Mouse (Mus musculus) olfactory bulb, adult 2 months (tissue): ENCODE data around the gene Syna. TPM values are rescaled to one million over a fixed set of nuclear protein-coding genes. Genes with fewer than 3 reads are reported as not detected.

Source experiments
- H3K27ac ChIP-seq: fragments of 200-500 bp; 2 replicates; pipeline ENCODE4 v1.5.1; 2012; ENCODE audit warnings: low read depth, low read length; ENCODE audit not compliant: insufficient read depth
- H3K4me1 ChIP-seq: fragments of 200-500 bp; 2 replicates; pipeline ENCODE4 v1.6.1; 2012; ENCODE audit warnings: low read length; ENCODE audit not compliant: control insufficient read depth, insufficient read depth
- H3K4me3 ChIP-seq: fragments of 200-500 bp; 2 replicates; pipeline ENCODE4 v1.5.1; 2012; ENCODE audit warnings: mild to moderate bottlenecking, low read depth, low read length, moderate library complexity; ENCODE audit not compliant: insufficient read depth
- CTCF ChIP-seq: fragments of 200-500 bp; IDR thresholded peaks from 2 replicates; pipeline ENCODE4 v1.5.1; 2012; ENCODE audit warnings: low read depth, mild to moderate bottlenecking, low read length, moderate library complexity; ENCODE audit not compliant: insufficient read depth
- POLR2A ChIP-seq: fragments of 200-500 bp; IDR thresholded peaks from 2 replicates; pipeline ENCODE4 v1.6.1; 2012; ENCODE audit warnings: mild to moderate bottlenecking, low read depth, low read length, moderate library complexity; ENCODE audit not compliant: insufficient read depth
- WGBS: fragments of 180-500 bp; shearing (Covaris S2); methylation state at CpG from one replicate; pipeline ENCODE4 v1.1.7; 2018; 5-methylcytosine and 5-hydroxymethylcytosine counted together
- polyA plus RNA-seq: library from polyadenylated mRNA; stranded (reverse); fragments of >200 nt; gene quantifications from 2 replicates; pipeline ENCODE4 v1.2.4, GENCODE M21; 2012; ENCODE audit warnings: low replicate concordance; ENCODE audit not compliant: missing spikeins, insufficient read depth, insufficient read length

Syna gene
- polyA plus RNA-seq, 1 experiment: not detected

DNA sequence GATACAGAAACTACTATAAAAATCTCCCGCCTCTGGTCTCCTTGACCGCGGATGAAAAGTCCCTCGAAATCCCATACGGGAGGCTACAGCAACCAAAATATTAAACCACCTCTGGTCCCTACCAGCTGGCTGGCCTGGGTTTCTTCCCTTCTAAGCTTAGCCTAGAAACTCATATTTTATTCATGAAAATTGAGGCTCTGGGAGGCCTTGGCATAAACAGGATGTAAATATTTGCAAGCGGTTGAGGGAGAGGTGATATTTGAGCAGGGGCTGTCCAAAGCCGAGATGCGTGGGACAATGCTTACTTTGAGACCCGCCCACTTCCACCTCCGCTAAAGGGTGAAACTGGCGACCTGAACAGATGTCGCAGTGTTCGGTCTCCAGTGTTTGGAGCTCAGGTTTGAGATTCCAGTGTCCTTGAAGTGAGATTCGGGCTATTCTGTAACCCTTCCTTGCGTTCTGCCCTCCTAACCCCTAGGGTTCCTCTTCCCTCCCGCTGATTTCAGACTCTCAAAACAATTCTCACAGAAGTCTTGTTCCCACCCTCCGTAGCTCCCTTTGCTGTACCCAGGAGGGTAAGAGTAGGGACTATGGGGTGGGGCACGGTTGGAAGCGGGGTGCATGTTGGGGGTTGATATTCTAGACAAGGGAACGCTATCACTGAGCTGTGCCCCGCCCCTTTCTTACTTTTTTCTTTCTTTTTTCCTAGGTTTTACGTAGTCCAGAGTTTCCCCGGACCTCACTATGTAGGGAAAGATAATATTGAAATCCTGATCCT, 11.9 kb upstream of the Syna start:
- Histone ChIP-seq H3K4me3 (peak overlapping the region; percentile 66), H3K27ac (peak overlapping the region; percentile 78), H3K4me1 (peaks cover 14% of the 10 kb centered on the region)
- no peak for TF ChIP-seq POLR2A
- no peak for TF ChIP-seq CTCF
- 1% methylated on average over 23 of the region's 23 CpGs for WGBS

DNA sequence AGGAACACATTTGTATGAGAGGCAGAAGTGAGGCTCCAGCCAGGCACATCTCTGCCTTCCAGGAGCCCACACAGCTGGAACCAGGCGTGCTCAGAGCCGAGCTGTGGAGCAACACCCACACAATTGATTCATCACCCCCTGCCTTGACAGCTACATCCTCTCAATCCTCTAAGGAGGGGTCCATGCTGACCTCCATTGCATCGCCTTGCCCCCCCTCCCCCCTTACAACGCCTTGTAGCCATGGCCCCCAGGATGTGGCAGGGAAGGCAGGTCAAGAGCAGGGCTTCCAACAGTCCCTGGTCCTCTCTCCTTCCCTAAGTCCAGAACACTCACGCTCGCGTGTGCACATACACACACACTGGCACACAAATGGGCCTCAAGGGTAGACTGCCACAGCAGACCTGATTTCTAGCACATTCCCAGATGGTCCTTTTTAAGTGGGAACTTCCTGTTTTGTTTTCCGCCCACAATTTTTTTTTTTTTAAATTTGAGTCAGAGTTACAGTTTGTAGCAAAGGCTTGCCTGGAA, 9.1 kb upstream of the Syna start:
- H3K4me3 ChIP-seq: no peak overlapping the region
- H3K27ac ChIP-seq: peak overlapping the region; percentile 49
- peaks cover 14% of the 10 kb centered on the region for H3K4me1 ChIP-seq
- WGBS: 40% methylated on average over 8 of the region's 8 CpGs
- no peak for TF ChIP-seq CTCF
- no peak for TF ChIP-seq POLR2A

DNA sequence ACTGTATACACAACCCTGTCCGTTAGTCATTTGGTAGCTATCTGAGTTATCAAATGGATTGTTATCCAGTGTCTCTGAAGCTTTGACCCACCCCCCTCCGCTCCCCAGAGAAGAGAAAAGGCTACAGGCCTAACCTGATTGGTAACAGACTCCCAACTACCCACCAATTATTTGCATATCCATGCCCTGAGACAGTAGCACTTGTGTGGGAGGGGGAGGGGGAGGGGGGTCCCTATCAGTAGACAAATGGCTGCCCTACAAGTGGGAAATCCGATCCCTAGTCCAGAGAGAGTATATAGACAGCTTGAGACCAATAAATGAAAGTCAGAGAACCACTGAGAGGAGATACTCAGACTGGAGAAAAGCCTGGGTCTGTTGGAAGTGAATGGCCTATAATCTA, 8.1 kb upstream of the Syna start:
- Histone ChIP-seq H3K27ac (0 out of 2 replicates have a peak overlapping the region, but pooled peaks have one; percentile 49), H3K4me3 (no peak overlapping the region), H3K4me1 (peaks cover 21% of the 10 kb centered on the region)
- TF ChIP-seq CTCF: no peak
- no peak for TF ChIP-seq POLR2A
- 84% methylated on average over 3 of the region's 3 CpGs for WGBS

DNA sequence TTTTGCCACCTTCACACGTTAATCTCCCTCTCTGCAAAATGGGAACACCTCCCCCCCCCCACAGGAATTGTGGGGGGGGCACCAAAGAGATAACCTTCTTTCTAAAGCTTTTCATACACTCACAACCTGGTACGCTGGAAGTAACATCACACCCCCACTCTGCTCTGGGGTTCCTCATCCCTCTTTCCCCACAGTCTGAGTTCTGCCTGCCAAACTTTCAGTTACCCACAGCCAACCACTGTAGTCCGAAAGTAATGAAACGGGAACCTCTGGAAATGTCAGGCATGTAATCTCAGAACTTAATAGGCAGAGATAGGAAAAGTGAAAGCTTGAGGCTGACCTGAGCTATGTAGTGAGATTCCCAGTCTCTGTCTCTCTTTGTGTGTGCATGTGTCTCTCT, 7.5 kb upstream of the Syna start:
- TF ChIP-seq POLR2A (no peak), CTCF (no peak)
- Histone ChIP-seq H3K4me1 (peaks cover 20% of the 10 kb centered on the region), H3K4me3 (no peak overlapping the region), H3K27ac (no peak overlapping the region)
- 82% methylated on average over 4 of the region's 4 CpGs for WGBS

DNA sequence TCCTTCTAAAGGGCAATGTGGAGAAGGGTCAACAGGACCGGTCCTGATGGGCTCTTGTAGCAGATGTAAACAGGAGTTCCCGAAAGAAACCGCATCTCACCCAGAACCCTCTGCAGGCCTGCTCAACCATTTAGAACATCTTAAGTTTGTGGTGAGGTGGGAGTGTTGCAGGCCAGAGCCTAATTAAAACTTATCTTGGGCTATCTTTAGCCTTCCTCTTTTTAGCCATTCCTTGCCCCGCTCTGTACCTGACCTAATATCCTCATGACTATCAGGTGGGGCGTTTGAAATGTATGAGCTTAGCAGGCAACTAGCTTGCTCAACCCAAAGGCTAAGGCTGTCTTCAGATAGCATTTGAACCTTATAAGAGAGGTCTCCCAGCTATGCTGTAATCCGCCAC, 5.7 kb upstream of the Syna start:
- 93% methylated on average over 6 of the region's 6 CpGs for WGBS
- H3K27ac ChIP-seq: no peak overlapping the region
- no peak for TF ChIP-seq CTCF
- TF ChIP-seq POLR2A: no peak
- peaks cover 17% of the 10 kb centered on the region for H3K4me1 ChIP-seq
- H3K4me3 ChIP-seq: no peak overlapping the region

DNA sequence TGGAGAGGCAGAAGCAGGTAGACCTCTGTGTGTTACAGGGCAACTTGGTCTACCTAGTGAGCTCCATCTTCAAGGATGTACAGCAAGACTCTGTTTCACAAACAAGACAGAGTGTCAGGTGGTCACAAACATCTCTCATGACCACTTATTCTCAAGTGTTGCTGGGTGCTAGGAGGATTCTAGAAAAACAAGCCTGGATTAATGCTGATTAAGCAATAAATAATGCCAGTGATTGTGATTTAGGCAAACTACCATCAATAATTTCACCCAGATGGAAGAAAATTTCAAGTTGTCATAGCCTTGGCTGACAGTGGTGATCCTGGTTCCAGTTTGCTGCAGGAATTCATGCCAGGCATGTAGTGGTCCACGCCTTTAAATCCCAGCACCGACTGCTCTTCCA, 4.3 kb upstream of the Syna start:
- Histone ChIP-seq H3K4me3 (no peak overlapping the region), H3K4me1 (peaks cover 17% of the 10 kb centered on the region), H3K27ac (no peak overlapping the region)
- 91% methylated on average over 2 of the region's 2 CpGs for WGBS
- no peak for TF ChIP-seq CTCF

DNA sequence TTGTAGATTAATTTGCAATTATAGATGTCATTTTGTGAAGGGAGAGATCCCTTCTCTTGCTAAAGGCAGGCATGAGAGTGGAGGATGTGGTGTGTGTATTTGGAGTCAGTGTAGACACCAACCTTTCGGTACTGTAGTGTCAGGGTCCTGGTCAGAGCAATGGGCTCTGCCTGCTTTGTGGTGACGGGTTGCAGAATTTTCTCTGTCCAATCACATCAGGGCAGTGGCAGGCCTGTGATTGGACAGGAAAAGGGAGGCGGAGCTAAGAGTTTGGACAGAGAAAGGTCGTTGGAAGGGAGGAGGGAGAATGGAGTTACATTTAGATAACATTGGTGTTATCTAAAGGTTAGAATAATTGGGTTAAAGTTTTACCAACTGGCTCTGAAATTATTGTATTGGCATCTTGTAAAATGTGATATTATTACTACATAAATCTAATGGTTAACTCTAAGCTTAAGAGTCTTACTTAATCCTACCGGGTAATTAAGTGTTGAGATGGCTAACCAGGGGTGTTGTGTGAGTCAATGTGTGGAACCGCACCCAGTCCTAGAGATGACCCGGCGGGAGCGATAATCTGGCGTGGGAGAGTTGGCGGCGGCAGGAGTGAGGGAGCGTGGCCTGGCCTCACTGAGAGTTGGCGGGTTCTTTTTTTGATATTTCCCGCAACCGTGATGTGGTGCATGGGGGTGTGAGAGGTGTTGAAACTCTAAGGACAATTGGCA, 640 bp upstream of the Syna start:
- H3K27ac ChIP-seq: no peak overlapping the region
- WGBS: 87% methylated on average over 16 of the region's 16 CpGs
- TF ChIP-seq CTCF (no peak), POLR2A (no peak)
- H3K4me3 ChIP-seq: no peak overlapping the region
- H3K4me1 ChIP-seq: peaks cover 12% of the 10 kb centered on the region

DNA sequence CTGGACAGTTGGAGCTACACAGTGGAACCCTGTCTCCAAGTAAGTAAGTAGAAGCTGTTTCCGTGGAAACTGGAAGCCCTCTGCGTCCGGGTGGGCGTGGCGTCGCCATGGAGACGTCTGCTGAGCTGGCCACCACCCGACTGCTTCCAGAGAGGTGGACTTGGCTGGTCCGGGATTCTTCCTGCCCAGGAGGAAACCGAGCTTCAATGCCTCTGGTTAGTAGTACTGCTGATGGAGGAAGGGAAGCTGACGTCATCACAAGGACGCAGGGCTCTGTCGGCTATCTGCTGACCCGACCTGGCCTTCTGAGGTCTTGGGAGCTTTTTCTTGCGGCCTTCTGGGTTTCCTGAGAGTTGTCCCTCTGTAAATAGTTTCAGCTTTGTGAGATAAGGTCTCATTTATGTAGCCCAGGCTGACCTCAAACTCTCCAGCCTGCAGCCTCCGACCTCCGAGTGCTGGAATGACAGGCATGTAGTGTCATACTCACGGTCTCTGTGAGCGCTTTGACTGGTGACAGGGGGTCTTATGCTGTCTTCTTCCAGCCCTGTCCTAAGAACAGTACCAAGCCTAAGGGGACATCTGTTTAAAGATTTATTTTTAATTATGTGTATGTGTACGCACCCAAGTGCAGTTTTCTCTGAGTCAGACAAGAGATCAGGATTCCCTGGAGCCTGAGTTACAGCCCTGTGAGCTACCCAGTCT, 4.4 kb downstream of the Syna start:
- peaks cover 17% of the 10 kb centered on the region for H3K4me1 ChIP-seq
- H3K27ac ChIP-seq: peak overlapping the region; percentile 63; the same call in 1 of the 2 replicates
- 14% methylated on average over 20 of the region's 20 CpGs for WGBS
- peak overlapping the region; percentile 15 for H3K4me3 ChIP-seq
- TF ChIP-seq CTCF (no peak), POLR2A (no peak)

DNA sequence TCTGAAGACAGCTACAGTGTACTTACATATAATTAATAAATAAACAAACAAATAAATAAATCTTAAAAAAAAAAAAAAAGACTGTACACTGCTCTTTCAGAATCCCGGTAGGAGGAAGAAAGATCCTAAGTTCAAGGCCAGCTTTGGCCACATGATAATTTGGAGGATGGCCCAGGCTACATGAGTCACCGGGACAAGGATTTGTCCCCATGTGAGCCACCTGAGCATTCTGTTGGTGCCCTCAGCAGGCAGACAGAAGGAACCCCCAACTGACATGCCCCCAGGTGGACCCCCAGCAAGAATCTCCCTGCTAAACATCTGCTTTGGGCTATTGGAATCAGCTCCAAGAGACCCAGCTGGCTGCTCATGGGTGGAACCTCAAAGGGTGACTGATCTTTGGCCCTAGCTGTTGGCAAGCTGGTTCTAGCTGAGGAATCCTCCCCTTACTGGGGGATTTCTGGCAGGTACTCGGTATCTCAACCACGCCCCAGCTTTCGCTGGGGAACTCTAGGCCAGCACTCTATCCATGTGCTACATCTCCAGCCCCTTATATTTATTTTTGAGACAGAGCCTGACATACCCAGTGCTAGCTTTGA, 5.9 kb downstream of the Syna start:
- Histone ChIP-seq H3K4me3 (no peak overlapping the region), H3K27ac (no peak overlapping the region), H3K4me1 (peaks cover 25% of the 10 kb centered on the region)
- TF ChIP-seq CTCF (no peak), POLR2A (no peak)
- WGBS: 79% methylated on average over 5 of the region's 5 CpGs
